Mouse (Mus musculus) embryo, embryonic 11.5 days (tissue): ENCODE measurements at regions not wholly inside any gene's neighbourhood (a gene's known extent, or its start where the extent isn't known, plus 50 kb on each side); places are given as distances from the start of the nearest gene placed in this dataset.

Experiments
- DNase-seq: peaks from one replicate; pipeline ENCODE4 v3.0.0-alpha.2; 2012; ENCODE audit warnings: low read depth, low spot score

DNA sequence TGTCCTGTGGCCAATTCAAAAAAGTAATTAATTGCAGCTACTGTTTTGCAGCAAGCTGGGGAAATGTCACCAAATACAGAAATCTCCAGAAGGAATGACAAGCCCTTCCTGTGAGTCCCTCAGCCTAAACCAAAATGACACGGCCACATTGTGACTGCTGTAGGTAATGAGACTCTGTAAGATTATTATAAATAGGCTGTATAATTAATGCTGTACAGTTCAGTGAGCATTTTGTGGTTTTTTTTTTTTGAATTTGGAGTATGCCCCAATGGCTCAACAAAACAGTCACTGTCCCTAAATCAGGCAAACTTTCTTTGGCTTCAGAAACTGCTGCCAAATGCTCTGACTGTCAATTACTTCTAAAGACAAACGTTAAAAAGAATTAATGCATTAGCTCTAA is 615.9 kb upstream of the Sema6d start:
- DNase-seq: no peak

DNA sequence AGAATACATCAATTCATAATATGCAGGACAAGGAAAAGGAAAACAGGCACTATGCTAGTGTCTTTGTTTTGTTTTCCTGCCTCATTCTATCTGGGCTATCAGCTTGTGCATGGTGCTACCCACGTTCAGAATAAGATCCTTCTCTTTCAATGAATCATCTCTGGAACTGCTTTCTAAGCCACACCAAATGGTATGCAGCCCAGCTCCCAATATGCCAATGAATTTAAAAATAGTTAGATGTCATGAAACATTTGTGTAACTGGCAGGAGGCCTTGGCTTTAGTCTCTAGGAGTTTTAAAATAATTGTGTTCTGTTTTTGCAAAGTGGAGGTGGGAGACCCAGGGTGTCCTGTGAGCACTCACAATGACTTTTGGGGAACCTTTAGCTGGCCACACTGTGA is 603.1 kb upstream of the Sema6d start:
- no peak for DNase-seq

DNA sequence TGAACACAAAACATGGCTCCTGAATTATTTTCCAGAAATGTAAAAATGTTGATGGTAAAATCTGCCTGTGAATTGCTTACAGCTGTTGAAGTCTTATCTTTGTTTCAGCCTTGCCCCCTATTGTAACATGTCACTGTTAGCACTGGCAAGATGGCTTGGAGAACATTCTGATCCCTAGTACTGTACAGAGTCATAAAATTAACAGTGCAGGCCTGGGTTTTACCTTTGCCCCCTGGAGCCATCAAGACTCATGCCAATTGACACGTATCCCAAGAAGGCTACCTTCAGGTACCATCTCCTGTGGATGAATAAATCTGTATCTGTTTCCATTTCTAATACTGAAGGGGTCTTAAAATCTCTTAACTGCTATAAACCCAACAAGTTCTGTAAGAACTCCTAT is 583.6 kb upstream of the Sema6d start:
- DNase-seq: no peak

DNA sequence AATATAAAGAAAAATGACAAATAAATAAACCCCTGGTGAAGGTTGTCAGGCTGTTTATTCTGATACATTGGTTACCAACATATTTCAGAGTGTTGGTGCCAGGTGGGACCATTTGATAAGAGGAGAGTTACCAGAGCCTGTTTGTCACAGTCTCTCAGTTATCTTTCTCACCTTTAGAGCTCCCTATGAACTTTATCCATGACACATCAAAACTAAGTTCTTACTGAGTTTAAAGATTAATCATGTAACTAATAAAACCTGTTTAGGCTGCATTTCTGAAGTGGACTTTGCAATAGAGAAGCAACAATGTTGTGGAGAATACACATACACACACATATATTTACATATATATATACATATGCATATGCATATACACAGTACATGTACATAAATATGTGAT is 582.7 kb upstream of the Sema6d start:
- no peak for DNase-seq

DNA sequence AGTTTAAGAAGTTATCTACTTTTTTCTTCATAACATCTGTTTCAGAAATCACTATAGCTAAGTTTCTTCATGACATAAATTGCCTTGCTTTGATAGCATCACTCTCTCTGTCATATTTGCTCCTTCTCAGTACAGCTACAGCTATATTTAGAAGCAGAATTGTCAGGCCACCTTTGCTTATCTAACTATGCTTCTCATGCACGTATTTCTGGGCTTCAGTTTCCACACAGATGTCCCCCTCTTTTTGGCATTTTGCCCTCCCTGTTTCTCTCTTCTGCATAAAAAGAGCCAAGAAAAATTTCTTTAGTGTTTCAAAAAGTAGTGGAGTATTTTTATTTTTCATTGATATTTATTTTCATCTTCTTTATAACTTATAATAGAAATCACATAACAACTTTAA is 560.9 kb upstream of the Sema6d start:
- no peak for DNase-seq

DNA sequence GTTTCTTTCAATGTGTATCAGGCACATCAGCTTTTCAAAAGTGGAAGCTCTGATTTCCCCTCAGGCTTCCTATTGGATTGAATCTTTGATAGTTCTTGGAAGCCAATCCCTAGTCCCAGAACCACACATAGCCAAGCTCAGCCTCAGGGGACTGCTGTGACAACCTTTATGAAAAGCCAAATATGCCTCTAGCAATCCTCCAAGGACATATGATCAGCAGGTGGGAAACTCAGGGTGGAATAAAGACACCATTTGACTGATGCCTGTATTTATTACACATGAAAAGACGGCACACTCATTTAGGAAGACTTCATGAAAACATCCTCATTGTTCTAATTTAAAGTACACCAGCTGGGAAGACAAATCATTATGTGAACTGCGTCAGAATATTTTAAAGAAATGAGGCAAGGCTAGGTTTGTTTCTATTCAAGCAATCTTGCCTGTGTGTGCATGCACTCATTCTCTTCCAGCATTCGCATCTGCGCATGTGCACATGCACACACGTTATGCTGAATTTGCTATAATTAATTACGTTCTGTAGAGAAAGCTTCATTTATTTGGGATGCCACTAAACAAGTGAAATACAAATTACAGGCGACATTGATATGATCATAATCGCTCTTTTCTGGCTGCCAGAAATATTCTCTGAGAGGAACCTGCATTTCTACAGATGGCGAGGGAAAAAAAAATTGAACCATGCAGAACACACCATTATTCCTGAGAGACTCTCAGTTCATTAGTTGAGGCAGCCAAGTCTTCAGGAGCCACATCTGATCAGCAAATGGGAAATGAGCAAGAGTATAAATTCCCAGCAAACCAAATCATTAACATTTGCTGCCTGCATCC is 556.6 kb upstream of the Sema6d start:
- DNase-seq: no peak

DNA sequence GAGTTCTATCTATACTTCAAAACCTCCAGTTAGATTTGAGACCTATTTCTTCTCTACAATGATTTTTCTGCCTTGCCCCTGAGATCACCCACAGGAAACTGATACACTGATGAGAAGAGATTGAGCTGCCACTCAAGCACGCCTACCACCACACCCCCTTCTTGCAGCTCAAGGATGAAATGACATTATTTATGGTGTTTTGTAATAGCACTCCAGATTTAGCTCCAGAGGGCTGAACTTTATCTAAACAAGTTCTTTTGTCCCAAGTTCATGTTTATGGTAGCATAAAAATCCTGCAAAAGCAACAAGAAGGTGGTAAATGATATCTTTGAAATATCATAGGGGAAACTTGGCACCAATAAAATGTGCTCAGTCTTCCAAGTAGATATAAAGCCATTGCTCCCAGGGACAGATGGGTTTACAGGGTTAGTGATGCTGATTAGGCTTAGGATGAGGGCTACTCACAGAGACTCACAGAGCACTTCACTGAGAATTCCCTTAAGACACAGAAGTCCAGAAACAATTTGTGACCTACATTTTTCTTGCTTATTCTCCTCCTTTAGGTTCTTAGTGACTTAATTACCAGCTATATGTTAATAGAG is 538.4 kb upstream of the Sema6d start:
- DNase-seq: no peak

DNA sequence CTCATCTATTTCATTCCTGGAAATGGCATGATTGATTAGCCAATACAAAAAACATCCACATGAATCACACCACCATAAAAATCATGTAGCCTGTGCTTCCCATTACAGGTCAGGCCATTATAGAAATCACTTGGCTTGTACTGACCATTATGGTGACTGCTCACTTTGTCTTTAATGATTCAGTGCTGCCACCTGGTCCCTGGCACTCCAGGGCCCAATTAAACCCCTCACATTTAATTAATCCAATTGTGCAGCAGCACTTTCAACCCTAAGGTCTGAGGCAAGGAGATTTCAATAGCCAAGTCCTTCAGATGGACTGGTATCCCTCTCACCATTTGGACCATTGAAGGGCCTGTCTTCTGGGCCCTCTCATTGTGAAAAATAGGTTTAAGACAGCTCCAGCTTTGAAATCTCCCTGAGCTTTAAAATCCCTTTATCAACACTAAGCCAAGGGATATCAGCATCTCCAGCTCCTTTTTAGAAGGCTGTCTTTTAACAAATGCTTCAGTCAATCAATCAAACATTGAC is 531.6 kb upstream of the Sema6d start:
- DNase-seq: no peak
